Mouse (Mus musculus) spleen, adult 2 months (tissue): Measurements from ENCODE around the gene Il9.

Experiments
- CTCF ChIP-seq: fragments of 200-500 bp; IDR thresholded peaks from 2 replicates; pipeline ENCODE4 v1.5.1; 2011; ENCODE audit warnings: mild to moderate bottlenecking, inconsistent platforms; ENCODE audit not compliant: insufficient read depth, insufficient read length, insufficient replicate concordance; ENCODE audit errors: extremely low read depth
- POLR2A ChIP-seq: fragments of 200-500 bp; IDR thresholded peaks from 2 replicates; pipeline ENCODE4 v1.6.1; 2011; ENCODE audit warnings: low read depth, low read length, inconsistent platforms

DNA sequence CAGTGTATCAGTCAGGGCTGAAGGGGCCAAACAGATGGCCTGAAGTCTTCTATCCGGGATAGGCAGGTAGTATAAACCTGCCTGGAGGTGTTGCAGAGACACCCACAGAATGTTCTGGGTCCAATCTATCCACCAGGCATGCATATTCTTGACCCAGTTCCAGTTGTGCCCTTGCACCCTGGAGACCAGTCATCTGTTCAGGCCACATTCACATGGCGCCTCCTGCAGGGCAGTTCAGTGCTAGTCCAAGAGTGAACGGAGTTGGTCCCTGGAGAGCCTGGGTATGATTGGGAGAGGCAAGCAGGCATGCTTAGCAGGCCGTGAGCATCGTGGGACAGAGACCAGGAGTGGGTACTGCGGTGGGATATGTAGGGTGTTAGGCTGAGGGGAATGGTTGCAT lies 4.0 kb downstream of the Il9 start:
- TF ChIP-seq CTCF: no peak
- no peak for TF ChIP-seq POLR2A
